Mouse (Mus musculus) MEL (cell line): ENCODE results near the gene Sfxn4. TPM values are rescaled to one million over a fixed set of nuclear protein-coding genes. Genes with fewer than 3 reads are reported as not detected.

Source experiments
- DNase-seq: peaks from one replicate; pipeline ENCODE4 v3.0.0; 2011; ENCODE audit warnings: low read depth, low spot score
- H3K27ac ChIP-seq: 2 replicates; pipeline ENCODE4 v1.5.1; 2012; ENCODE audit warnings: low read depth, mild to moderate bottlenecking, control low read depth, low read length, moderate library complexity; ENCODE audit not compliant: control insufficient read depth
- H3K27me3 ChIP-seq, 2 experiments: fragments of 150-350 bp in 1 of 2; sonication (generic) in 1 of 2; 2 replicates each; pipeline ENCODE4 v1.6.1; 2012; ENCODE audit warnings: low read length in 2 of 2, mild to moderate bottlenecking in 2 of 2, improper control_type of control experiment in 1 of 2, moderate library complexity in 1 of 2; ENCODE audit not compliant: insufficient read depth in 2 of 2, control insufficient read depth in 1 of 2
- H3K36me3 ChIP-seq, 2 experiments: 2 replicates each; pipeline ENCODE4 v1.6.1; 2012 to 2014; ENCODE audit warnings: low read length in 2 of 2, improper control_type of control experiment in 1 of 2, inconsistent platforms in 1 of 2, mild to moderate bottlenecking in 1 of 2; ENCODE audit not compliant: insufficient read depth in 2 of 2, control insufficient read depth in 1 of 2
- H3K4me1 ChIP-seq, 2 experiments: fragments of 150-350 bp in 1 of 2; sonication (generic) in 1 of 2; 2 replicates each; pipeline ENCODE4 v1.6.1; 2012; ENCODE audit warnings: low read length in 2 of 2, improper control_type of control experiment in 1 of 2, mild to moderate bottlenecking in 1 of 2; ENCODE audit not compliant: insufficient read depth in 2 of 2, control insufficient read depth in 1 of 2
- H3K4me3 ChIP-seq, 2 experiments: fragments of 150-350 bp in 1 of 2; sonication (generic) in 1 of 2; 2 replicates each; pipeline ENCODE4 v1.5.1; 2012; ENCODE audit warnings: low read depth in 2 of 2, low read length in 2 of 2, mild to moderate bottlenecking in 2 of 2, moderate library complexity in 2 of 2, control low read depth in 1 of 2, improper control_type of control experiment in 1 of 2; ENCODE audit not compliant: control insufficient read depth in 1 of 2, insufficient read depth in 1 of 2
- H3K79me2 ChIP-seq: 2 replicates; pipeline ENCODE4 v1.6.1; 2012; ENCODE audit warnings: mild to moderate bottlenecking, low read length, moderate library complexity; ENCODE audit not compliant: control insufficient read depth, poor library complexity, insufficient read depth
- H3K9ac ChIP-seq: 2 replicates; pipeline ENCODE4 v1.6.1; 2012; ENCODE audit warnings: low read depth, mild to moderate bottlenecking, control low read depth, low read length, moderate library complexity; ENCODE audit not compliant: control insufficient read depth, poor library complexity, severe bottlenecking
- H3K9me3 ChIP-seq: fragments of 150-350 bp; sonication (generic); replicated peaks from 2 replicates; pipeline ENCODE4 v1.6.1; 2012; ENCODE audit warnings: mild to moderate bottlenecking, low read length, improper control_type of control experiment, moderate library complexity; ENCODE audit not compliant: insufficient read depth
- BHLHE40 ChIP-seq: IDR thresholded peaks from 2 replicates; pipeline ENCODE4 v1.6.1; 2012; ENCODE audit warnings: low read depth, mild to moderate bottlenecking, inconsistent platforms, low read length, improper control_type of control experiment, borderline replicate concordance
- CHD1 ChIP-seq: IDR thresholded peaks from 2 replicates; pipeline ENCODE4 v1.6.1; 2012; ENCODE audit warnings: low read depth, mild to moderate bottlenecking, inconsistent platforms, low read length, improper control_type of control experiment
- CHD2 ChIP-seq: IDR thresholded peaks from 2 replicates; pipeline ENCODE4 v1.6.1; 2011; ENCODE audit warnings: low read length, improper control_type of control experiment
- CTCF ChIP-seq, 3 experiments: IDR thresholded peaks in 2 of 3; conservative IDR thresholded peaks in 1 of 3; 2 replicates each; pipeline ENCODE4 v1.5.1; 2011 to 2012; ENCODE audit warnings: low read length in 3 of 3, low read depth in 2 of 3, mild to moderate bottlenecking in 2 of 3, improper control_type of control experiment in 1 of 3, inconsistent platforms in 1 of 3, mixed read lengths in 1 of 3, moderate library complexity in 1 of 3; ENCODE audit not compliant: control insufficient read depth in 1 of 3, insufficient read depth in 1 of 3, poor library complexity in 1 of 3, severe bottlenecking in 1 of 3
- E2F4 ChIP-seq: IDR thresholded peaks from 2 replicates; pipeline ENCODE4 v1.6.1; 2011; ENCODE audit warnings: low read depth, low read length, improper control_type of control experiment, borderline replicate concordance
- ELF1 ChIP-seq: IDR thresholded peaks from 2 replicates; pipeline ENCODE4 v1.6.1; 2014; ENCODE audit warnings: low read depth, mild to moderate bottlenecking, inconsistent platforms, low read length, improper control_type of control experiment, moderate library complexity
- EP300 ChIP-seq, 2 experiments: IDR thresholded peaks; 2 replicates each; pipeline ENCODE4 v1.6.1; 2011; ENCODE audit warnings: improper control_type of control experiment in 2 of 2, low read length in 2 of 2, low read depth in 1 of 2, mild to moderate bottlenecking in 1 of 2
- GABPA ChIP-seq: IDR thresholded peaks from 2 replicates; pipeline ENCODE4 v1.6.1; 2012; ENCODE audit warnings: low read depth, mild to moderate bottlenecking, inconsistent platforms, low read length, improper control_type of control experiment, moderate library complexity
- HCFC1 ChIP-seq: IDR thresholded peaks from 2 replicates; pipeline ENCODE4 v1.6.1; 2012; ENCODE audit warnings: low read depth, mild to moderate bottlenecking, inconsistent platforms, low read length, improper control_type of control experiment, moderate library complexity
- JUND ChIP-seq: IDR thresholded peaks from 2 replicates; pipeline ENCODE4 v1.6.1; 2011; ENCODE audit warnings: low read depth, mild to moderate bottlenecking, improper control_type of control experiment, low read length
- KAT2A ChIP-seq: conservative IDR thresholded peaks from 2 replicates; pipeline ENCODE4 v1.6.1; 2012; ENCODE audit warnings: low read depth, low read length, improper control_type of control experiment, inconsistent platforms
- MAX ChIP-seq: IDR thresholded peaks from 2 replicates; pipeline ENCODE4 v1.6.1; 2011; ENCODE audit warnings: low read length, improper control_type of control experiment
- MAZ ChIP-seq: IDR thresholded peaks from 2 replicates; pipeline ENCODE4 v1.6.1; 2012; ENCODE audit warnings: low read depth, mild to moderate bottlenecking, inconsistent platforms, low read length, improper control_type of control experiment
- MYB ChIP-seq: IDR thresholded peaks from 2 replicates; pipeline ENCODE4 v1.6.1; 2011; ENCODE audit warnings: mild to moderate bottlenecking, low read depth, low read length, improper control_type of control experiment
- MYC ChIP-seq: IDR thresholded peaks from 2 replicates; pipeline ENCODE4 v1.6.1; 2011; ENCODE audit warnings: low read depth, mild to moderate bottlenecking, low read length, improper control_type of control experiment, moderate library complexity
- NELFE ChIP-seq: IDR thresholded peaks from 2 replicates; pipeline ENCODE4 v1.6.1; 2011; ENCODE audit warnings: low read depth, low read length, improper control_type of control experiment
- POLR2AphosphoS2 ChIP-seq: IDR thresholded peaks from 2 replicates; pipeline ENCODE4 v1.6.1; 2011; ENCODE audit warnings: low read length, improper control_type of control experiment
- RCOR1 ChIP-seq: IDR thresholded peaks from 2 replicates; pipeline ENCODE4 v1.6.1; 2012; ENCODE audit warnings: low read depth, mild to moderate bottlenecking, inconsistent platforms, low read length, improper control_type of control experiment
- SMC3 ChIP-seq: IDR thresholded peaks from 2 replicates; pipeline ENCODE4 v1.6.1; 2011; ENCODE audit warnings: low read depth, low read length, improper control_type of control experiment
- TAL1 ChIP-seq: IDR thresholded peaks from 2 replicates; pipeline ENCODE4 v1.6.1; 2012; ENCODE audit warnings: mild to moderate bottlenecking, inconsistent platforms, low read length, moderate library complexity, mixed read lengths
- TBP ChIP-seq: IDR thresholded peaks from 2 replicates; pipeline ENCODE4 v1.8.0; 2011; ENCODE audit warnings: low read depth, low read length, improper control_type of control experiment
- TCF12 ChIP-seq: IDR thresholded peaks from 2 replicates; pipeline ENCODE4 v1.6.1; 2014; ENCODE audit warnings: low read depth, mild to moderate bottlenecking, inconsistent platforms, low read length, improper control_type of control experiment, moderate library complexity
- UBTF ChIP-seq: IDR thresholded peaks from 2 replicates; pipeline ENCODE4 v1.6.1; 2012; ENCODE audit warnings: low read depth, mild to moderate bottlenecking, inconsistent platforms, low read length, improper control_type of control experiment, moderate library complexity, borderline replicate concordance; ENCODE audit not compliant: insufficient read depth
- USF1 ChIP-seq: IDR thresholded peaks from 2 replicates; pipeline ENCODE4 v1.6.1; 2014; ENCODE audit warnings: low read depth, mild to moderate bottlenecking, inconsistent platforms, low read length, improper control_type of control experiment, moderate library complexity
- USF2 ChIP-seq, 2 experiments: IDR thresholded peaks; 2 replicates each; pipeline ENCODE4 v1.6.1; 2011 to 2012; ENCODE audit warnings: improper control_type of control experiment in 2 of 2, low read length in 2 of 2, borderline replicate concordance in 1 of 2, inconsistent platforms in 1 of 2, low read depth in 1 of 2, mild to moderate bottlenecking in 1 of 2; ENCODE audit not compliant: insufficient read depth in 1 of 2
- ZC3H11A ChIP-seq: IDR thresholded peaks from 2 replicates; pipeline ENCODE4 v1.6.1; 2012; ENCODE audit warnings: low read depth, mild to moderate bottlenecking, inconsistent platforms, low read length, improper control_type of control experiment
- ZMIZ1 ChIP-seq: IDR thresholded peaks from 2 replicates; pipeline ENCODE4 v1.6.1; 2012; ENCODE audit warnings: low read depth, mild to moderate bottlenecking, inconsistent platforms, low read length, improper control_type of control experiment, moderate library complexity
- ZNF384 ChIP-seq: IDR thresholded peaks from 2 replicates; pipeline ENCODE4 v1.6.1; 2012; ENCODE audit warnings: low read depth, mild to moderate bottlenecking, inconsistent platforms, low read length, improper control_type of control experiment
- polyA plus RNA-seq, 2 experiments: library from polyadenylated mRNA; stranded (reverse) in 1 of 2; unstranded in 1 of 2; fragments of >175 nt in 1 of 2; fragments of >200 nt in 1 of 2; gene quantifications; 2 replicates each; pipeline versions ENCODE4 v1.2.1 to v1.2.4; 2012; ENCODE audit warnings: low replicate concordance in 2 of 2, low read depth in 1 of 2; ENCODE audit not compliant: insufficient read length in 2 of 2, insufficient read depth in 1 of 2, missing spikeins in 1 of 2
- total RNA-seq: library from RNA; depleted of rRNA; stranded (reverse); fragments of 300-350 nt; gene quantifications from 2 replicates; pipeline ENCODE4 v1.2.3, GENCODE M21; 2012

The Sfxn4 gene
- total and polyA plus RNA-seq, 3 experiments = 1.3 to 9.3 TPM; not detected in 1

DNA sequence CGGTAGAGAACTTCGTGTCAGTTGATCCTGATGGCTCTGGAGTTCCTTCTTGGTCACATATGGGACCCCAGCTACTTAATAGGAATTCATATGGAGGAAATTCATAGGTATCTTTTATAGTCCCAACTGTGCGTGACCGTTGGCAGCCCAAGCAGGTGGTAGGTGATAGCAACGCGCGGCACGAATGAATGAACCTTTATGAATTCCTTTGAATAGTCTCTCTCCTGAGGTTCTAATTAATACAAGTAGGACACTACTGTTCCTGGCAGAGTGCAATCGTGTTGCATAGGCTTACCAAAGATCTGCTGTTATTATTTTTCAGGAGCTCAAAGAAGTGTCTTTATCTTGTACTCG, 49.3 kb downstream of the Sfxn4 start:
- Histone ChIP-seq H3K79me2 (peaks cover 10% of the 10 kb centered on the region), H3K9me3 (no peaks in the 10 kb centered on the region), H3K9ac (peak overlapping the region; percentile 72), H3K27me3 (no peaks in the 10 kb centered on the region), H3K27ac (peak overlapping the region; percentile 34), H3K4me3 (peak overlapping the region; percentile 67 to 96), H3K4me1 (peaks cover 11 to 13% of the 10 kb centered on the region in 2 experiments), H3K36me3 (peaks cover 2 to 20% of the 10 kb centered on the region in 2 experiments)
- DNase-seq = peak; percentile 77
- TF ChIP-seq E2F4 (no peak), ZC3H11A (no peak), KAT2A (no peak), SMC3 (no peak), ELF1 (no peak), CHD1 (no peak), HCFC1 (no peak), USF2 (IDR thresholded peaks at IDR 0.05; ENCODE audit: borderline replicate concordance in 1 of 2, insufficient read depth in 1 of 2, low read depth in 1 of 2, low read length in 2 of 2) (no peak), MYC (no peak), NELFE (no peak), MYB (0 out of 2 replicates have a peak, but pooled peaks have one; percentile 19), CHD2 (no peak), BHLHE40 (no peak), ZMIZ1 (no peak), JUND (no peak), CTCF (IDR thresholded peaks at IDR 0.05 in 2 of 3, conservative IDR thresholded peaks at IDR 0.05 in 1 of 3; ENCODE audit: control insufficient read depth in 1 of 3, insufficient read depth in 1 of 3, low read depth in 2 of 3, low read length in 3 of 3, poor library complexity in 1 of 3, severe bottlenecking in 1 of 3) (no peak), GABPA (no peak), RCOR1 (no peak), TBP (0 out of 2 replicates have a peak, but pooled peaks have one; percentile 10), MAZ (no peak), TCF12 (peak; percentile 40; the same call in 1 of the 2 replicates), TAL1 (peak; percentile 56), USF1 (no peak), EP300 (IDR thresholded peaks at IDR 0.05; ENCODE audit: low read depth in 1 of 2, low read length in 2 of 2) (peak; percentile 29 to 63; a peak in 3 of 4 replicates), UBTF (no peak), POLR2AphosphoS2 (no peak), ZNF384 (no peak), MAX (no peak)
